In genomic region chr9:41429711-41430390, GRCm38 (mm10) we compare ENCODE assay signal across 15 mouse cellular contexts.
DNase-seq lines count a peak whose midpoint lies in the region; ATAC-seq lines count a peak whose summit lies in the region.
"Had no signal": no experiment of that assay in that cellular context is flagged by ENCODE, and none has a peak within 500 bp of the region (broad histone marks: within the 10 kb centered on the region; RNA-seq: fewer than 3 reads in every experiment).

No protein-coding gene starts in this region.

- H3K27ac ChIP-seq in forebrain, embryonic 10.5 days: 0 out of 2 replicates have a peak overlapping the region, but pooled peaks have one; percentile 59
- peak overlapping the region; percentile 44; the same call in 1 of the 2 replicates for H3K27ac ChIP-seq in hindbrain, embryonic 12.5 days
- H3K27ac ChIP-seq in midbrain, embryonic 14.5 days (replicated peaks; ENCODE audit: low read depth, low read length): peak overlapping the region; percentile 71
- H3K27ac ChIP-seq: limb, embryonic 12.5 days; liver, embryonic 14.5 days had no signal

- 65% methylated on average over 10 of the region's 10 CpGs for WGBS in forebrain, embryonic 10.5 days
- WGBS in hindbrain, embryonic 12.5 days: 39% methylated on average over 10 of the region's 10 CpGs
- WGBS in midbrain, embryonic 14.5 days: 7% methylated on average over 10 of the region's 10 CpGs

- peak; percentile 7 for DNase-seq in adrenal gland, postnatal 14 days
- no peak for DNase-seq in adrenal gland, postnatal 10 days
- no peak for DNase-seq in forebrain, embryonic 10.5 days (ENCODE audit: extremely low spot score, low spot score)
- DNase-seq in midbrain, embryonic 14.5 days: peak; percentile 58
- no peak for DNase-seq in thymus, adult 18-20 months
- no peak for DNase-seq in thymus, postnatal 10 days (ENCODE audit: low spot score in 2 of 2)
- no peak for DNase-seq in spleen, adult 18-20 months
- DNase-seq: adrenal gland, postnatal 25 days; cerebellum, adult 9-11 months; kidney, adult 8-10 months; lung, postnatal 14 days; right cerebral cortex, postnatal 4 days had no signal

- H3K4me2 ChIP-seq in hindbrain, embryonic 12.5 days (replicated peaks): no peak overlapping the region
- 0 out of 2 replicates have a peak overlapping the region, but pooled peaks have one; percentile 3 for H3K4me2 ChIP-seq in midbrain, embryonic 14.5 days (ENCODE audit: low read length)
- H3K4me2 ChIP-seq: limb, embryonic 12.5 days had no signal

- ATAC-seq in hindbrain, embryonic 12.5 days (ENCODE audit: low FRiP score): peak; percentile 71
- ATAC-seq in midbrain, embryonic 14.5 days (ENCODE audit: low FRiP score, low TSS enrichment): peak; percentile 53; the same call in 1 of the 2 replicates

- no peaks in the 10 kb centered on the region for H3K9me3 ChIP-seq in forebrain, embryonic 10.5 days
- no peaks in the 10 kb centered on the region for H3K9me3 ChIP-seq in hindbrain, embryonic 12.5 days (replicated peaks)
- H3K9me3 ChIP-seq in midbrain, embryonic 14.5 days (ENCODE audit: control insufficient read depth, low read length): no peaks in the 10 kb centered on the region
- H3K9me3 ChIP-seq: limb, embryonic 12.5 days had no signal

- H3K4me1 ChIP-seq in forebrain, embryonic 10.5 days: peaks cover 26% of the 10 kb centered on the region
- peaks cover 23% of the 10 kb centered on the region for H3K4me1 ChIP-seq in hindbrain, embryonic 12.5 days
- peaks cover 26% of the 10 kb centered on the region for H3K4me1 ChIP-seq in midbrain, embryonic 14.5 days (ENCODE audit: control insufficient read depth, insufficient read depth, low read length)
- H3K4me1 ChIP-seq: limb, embryonic 12.5 days had no signal

- H3K27me3 ChIP-seq in forebrain, embryonic 10.5 days (ENCODE audit: poor library complexity, severe bottlenecking): no peaks in the 10 kb centered on the region
- no peaks in the 10 kb centered on the region for H3K27me3 ChIP-seq in hindbrain, embryonic 12.5 days
- no peaks in the 10 kb centered on the region for H3K27me3 ChIP-seq in midbrain, embryonic 14.5 days (ENCODE audit: control insufficient read depth, insufficient read depth, low read length)
- H3K27me3 ChIP-seq: limb, embryonic 12.5 days had no signal

- no peaks in the 10 kb centered on the region; the same call in 1 of the 2 replicates for H3K36me3 ChIP-seq in forebrain, embryonic 10.5 days (replicated peaks)
- peaks cover 21% of the 10 kb centered on the region for H3K36me3 ChIP-seq in hindbrain, embryonic 12.5 days
- peaks cover 9% of the 10 kb centered on the region; the same call in 1 of the 2 replicates for H3K36me3 ChIP-seq in midbrain, embryonic 14.5 days (ENCODE audit: control insufficient read depth, insufficient read depth, low read length)
- H3K36me3 ChIP-seq: limb, embryonic 12.5 days had no signal

- no peak overlapping the region for H3K4me3 ChIP-seq in forebrain, embryonic 10.5 days
- H3K4me3 ChIP-seq in hindbrain, embryonic 12.5 days: no peak overlapping the region
- H3K4me3 ChIP-seq in midbrain, embryonic 14.5 days (replicated peaks; ENCODE audit: low read depth, low read length): no peak overlapping the region
- H3K4me3 ChIP-seq: limb, embryonic 12.5 days had no signal

- H3K9ac ChIP-seq in hindbrain, embryonic 12.5 days: no peak overlapping the region
- H3K9ac ChIP-seq in midbrain, embryonic 14.5 days (replicated peaks; ENCODE audit: low read length): no peak overlapping the region
- H3K9ac ChIP-seq: limb, embryonic 12.5 days; liver, embryonic 14.5 days had no signal

Comparison
In these comparisons a context has a peak if more than half of its experiments do, and no peak if none do; other contexts are left out.
1. DNase-seq: peak in adrenal gland, postnatal 14 days (single experiment) and midbrain, embryonic 14.5 days (single experiment); none in adrenal gland, postnatal 10 days (single experiment), forebrain, embryonic 10.5 days (single experiment), thymus, adult 18-20 months (0 of 2), thymus, postnatal 10 days (0 of 2) and spleen, adult 18-20 months (0 of 2).
2. Peak in every context shown above with its lines, with median percentiles within 50 percentile points of each other: H3K27ac ChIP-seq.